Comparison of ENCODE assay signal across 11 mouse cellular contexts in genomic region chr17:56021161-56021910, GRCm38 (mm10). TPM values are rescaled to one million over a fixed set of nuclear protein-coding genes. Genes with fewer than 3 reads are reported as not detected.
DNase-seq lines count a peak whose midpoint lies in the region; ATAC-seq and TF ChIP-seq lines count a peak whose summit lies in the region.
"Had no signal": no experiment of that assay in that cellular context is flagged by ENCODE, and none has a peak within 500 bp of the region (broad histone marks: within the 10 kb centered on the region; RNA-seq: fewer than 3 reads in every experiment).

No protein-coding gene starts in this region.

- H3K4me1 ChIP-seq in intestine, postnatal 0 days (replicated peaks; ENCODE audit: control insufficient read depth, insufficient read depth, low read length): no peaks in the 10 kb centered on the region
- peaks cover 14% of the 10 kb centered on the region; the same call in 1 of the 2 replicates for H3K4me1 ChIP-seq in intestine, embryonic 16.5 days (ENCODE audit: control insufficient read depth, insufficient read depth, low read length)
- peaks cover 19% of the 10 kb centered on the region for H3K4me1 ChIP-seq in intestine, embryonic 15.5 days (replicated peaks)

- peak; percentile 20; the same call in 1 of the 2 replicates for TF ChIP-seq CTCF in intestine, postnatal 0 days (IDR thresholded peaks at IDR 0.05; ENCODE audit: low read depth)

- no peak overlapping the region for H3K9ac ChIP-seq in intestine, postnatal 0 days (ENCODE audit: low read depth, low read length)
- H3K9ac ChIP-seq in intestine, embryonic 16.5 days (ENCODE audit: low read depth, low read length): no peak overlapping the region
- no peak overlapping the region for H3K9ac ChIP-seq in intestine, embryonic 15.5 days
- H3K9ac ChIP-seq: embryonic facial prominence, embryonic 15.5 days had no signal

- WGBS in intestine, postnatal 0 days: 81% methylated on average over 4 of the region's 4 CpGs
- 77% methylated on average over 4 of the region's 4 CpGs for WGBS in intestine, embryonic 16.5 days
- 82% methylated on average over 4 of the region's 4 CpGs for WGBS in intestine, embryonic 15.5 days

- peak; percentile 64 for DNase-seq in cerebellum, adult 9-11 months
- DNase-seq in layer of hippocampus, adult 8-10 months (ENCODE audit: low spot score in 2 of 2): peak; percentile 76 to 80
- peak; percentile 76 to 82 for DNase-seq in right cerebral cortex, adult 2 months (ENCODE audit: low spot score in 2 of 2)
- DNase-seq in kidney, postnatal 36 days: no peak
- no peak for DNase-seq in kidney, adult 9 months

- H3K27ac ChIP-seq in intestine, postnatal 0 days (ENCODE audit: low read depth, low read length): no peak overlapping the region
- no peak overlapping the region for H3K27ac ChIP-seq in intestine, embryonic 16.5 days (ENCODE audit: low read length)
- no peak overlapping the region for H3K27ac ChIP-seq in intestine, embryonic 15.5 days

- no peaks in the 10 kb centered on the region for H3K9me3 ChIP-seq in intestine, postnatal 0 days (ENCODE audit: control insufficient read depth)
- no peaks in the 10 kb centered on the region for H3K9me3 ChIP-seq in intestine, embryonic 16.5 days (ENCODE audit: control insufficient read depth, low read length)
- no peaks in the 10 kb centered on the region for H3K9me3 ChIP-seq in intestine, embryonic 15.5 days
- H3K9me3 ChIP-seq: embryonic facial prominence, embryonic 15.5 days had no signal

- H3K27me3 ChIP-seq in intestine, postnatal 0 days (replicated peaks; ENCODE audit: control insufficient read depth, insufficient read depth, low read length): no peaks in the 10 kb centered on the region
- H3K27me3 ChIP-seq in intestine, embryonic 16.5 days (replicated peaks; ENCODE audit: control insufficient read depth, insufficient read depth, low read length): no peaks in the 10 kb centered on the region
- H3K27me3 ChIP-seq in intestine, embryonic 15.5 days (replicated peaks): no peaks in the 10 kb centered on the region
- H3K27me3 ChIP-seq: embryonic facial prominence, embryonic 15.5 days; Patski had no signal

- no peak for ATAC-seq in intestine, postnatal 0 days
- no peak for ATAC-seq in intestine, embryonic 16.5 days
- no peak for ATAC-seq in intestine, embryonic 15.5 days
- ATAC-seq: Patski had no signal

- H3K4me3 ChIP-seq in intestine, postnatal 0 days (ENCODE audit: low read depth, low read length): no peak overlapping the region
- no peak overlapping the region for H3K4me3 ChIP-seq in intestine, embryonic 16.5 days (ENCODE audit: low read length)
- H3K4me3 ChIP-seq in intestine, embryonic 15.5 days (replicated peaks): no peak overlapping the region
- H3K4me3 ChIP-seq: embryonic facial prominence, embryonic 15.5 days had no signal

- H3K36me3 ChIP-seq in intestine, postnatal 0 days (ENCODE audit: control insufficient read depth, insufficient read depth): peaks cover 42% of the 10 kb centered on the region
- peaks cover 22% of the 10 kb centered on the region for H3K36me3 ChIP-seq in intestine, embryonic 16.5 days (ENCODE audit: control insufficient read depth, insufficient read depth, low read length)
- H3K36me3 ChIP-seq in intestine, embryonic 15.5 days: peaks cover 31% of the 10 kb centered on the region

- no peak overlapping the region for H3K4me2 ChIP-seq in intestine, postnatal 0 days (replicated peaks; ENCODE audit: low read depth)
- no peak overlapping the region for H3K4me2 ChIP-seq in intestine, embryonic 16.5 days (ENCODE audit: low read depth, low read length)
- no peak overlapping the region for H3K4me2 ChIP-seq in intestine, embryonic 15.5 days (replicated peaks)
- H3K4me2 ChIP-seq: embryonic facial prominence, embryonic 15.5 days had no signal

RNA-seq across cellular contexts. Expression of gene Sh3gl1, which starts 15.1 kb away (rescaled TPM):
- polyA plus RNA-seq in intestine, postnatal 0 days (2015; fragmentation: Nextera tagmentation; extraction: Ambion mirVana): 92.3 and 97.0 TPM in 2 replicates
- 120 and 131 TPM in 2 replicates for polyA plus RNA-seq in intestine, embryonic 16.5 days (2015; fragmentation: Nextera tagmentation; extraction: Ambion mirVana)
- total RNA-seq in layer of hippocampus, adult 8-10 months (2022): 10 to 100 TPM; 44.1 to 55.6 (median 52.1) TPM
- 124 TPM in 2 replicates for polyA plus RNA-seq in intestine, embryonic 15.5 days (2015; fragmentation: Nextera tagmentation; extraction: Ambion mirVana)

RNA-seq across cellular contexts. Expression of gene Mpnd, which starts 15.8 kb away (rescaled TPM):
- 41.4 and 43.0 TPM in 2 replicates for polyA plus RNA-seq in intestine, postnatal 0 days (2015; fragmentation: Nextera tagmentation; extraction: Ambion mirVana)
- 77.5 and 80.8 TPM in 2 replicates for polyA plus RNA-seq in intestine, embryonic 16.5 days (2015; fragmentation: Nextera tagmentation; extraction: Ambion mirVana)
- 100 to 1,000 TPM; 102 to 115 (median 106) TPM for total RNA-seq in layer of hippocampus, adult 8-10 months (2022)
- 86.3 and 95.3 TPM in 2 replicates for polyA plus RNA-seq in intestine, embryonic 15.5 days (2015; fragmentation: Nextera tagmentation; extraction: Ambion mirVana)

RNA-seq across cellular contexts. Expression of gene Stap2, which starts 16.0 kb away (rescaled TPM):
- polyA plus RNA-seq in intestine, postnatal 0 days (2015; fragmentation: Nextera tagmentation; extraction: Ambion mirVana): 82.8 and 84.5 TPM in 2 replicates
- 65.6 and 79.6 TPM in 2 replicates for polyA plus RNA-seq in intestine, embryonic 16.5 days (2015; fragmentation: Nextera tagmentation; extraction: Ambion mirVana)
- 1 to 10 TPM; 1.8 to 2.8 (median 2.2) TPM for total RNA-seq in layer of hippocampus, adult 8-10 months (2022)
- 40.3 and 45.8 TPM in 2 replicates for polyA plus RNA-seq in intestine, embryonic 15.5 days (2015; fragmentation: Nextera tagmentation; extraction: Ambion mirVana)

RNA-seq across cellular contexts. Expression of gene Chaf1a, which starts 18.9 kb away (rescaled TPM):
- 4.8 and 5.2 TPM in 2 replicates for polyA plus RNA-seq in intestine, postnatal 0 days (2015; fragmentation: Nextera tagmentation; extraction: Ambion mirVana)
- polyA plus RNA-seq in intestine, embryonic 16.5 days (2015; fragmentation: Nextera tagmentation; extraction: Ambion mirVana): 15.6 and 16.7 TPM in 2 replicates
- 1 to 10 TPM; 2.5 to 3.5 (median 2.7) TPM for total RNA-seq in layer of hippocampus, adult 8-10 months (2022)
- polyA plus RNA-seq in intestine, embryonic 15.5 days (2015; fragmentation: Nextera tagmentation; extraction: Ambion mirVana): 21.4 and 22.4 TPM in 2 replicates

RNA-seq across cellular contexts. Expression of gene Fsd1, which starts 35.0 kb away (rescaled TPM):
- polyA plus RNA-seq in intestine, postnatal 0 days (2015; fragmentation: Nextera tagmentation; extraction: Ambion mirVana): 3.6 and 4.2 TPM in 2 replicates
- polyA plus RNA-seq in intestine, embryonic 16.5 days (2015; fragmentation: Nextera tagmentation; extraction: Ambion mirVana): 8.4 and 9.7 TPM in 2 replicates
- 10 to 100 TPM; 68.1 to 83.4 (median 76.2) TPM for total RNA-seq in layer of hippocampus, adult 8-10 months (2022)
- 8.9 and 11.5 TPM in 2 replicates for polyA plus RNA-seq in intestine, embryonic 15.5 days (2015; fragmentation: Nextera tagmentation; extraction: Ambion mirVana)
- total RNA-seq: liver, adult 2 months had no signal
- polyA plus RNA-seq: liver, adult 2 months had no signal

Comparison
In these comparisons a context has a peak if more than half of its experiments do, and no peak if none do; other contexts are left out.
1. DNase-seq: peak in cerebellum, adult 9-11 months (single experiment), layer of hippocampus, adult 8-10 months (2 of 2) and right cerebral cortex, adult 2 months (2 of 2); none in kidney, postnatal 36 days (0 of 2) and kidney, adult 9 months (single experiment).